Mouse (Mus musculus) neutrophil, adult 5-6 weeks (primary cell): ENCODE data around the gene Tm4sf5. TPM values are rescaled to one million over a fixed set of nuclear protein-coding genes. Genes with fewer than 3 reads are reported as not detected.
A peak's percentile ranks its signal among the peaks of the same experiment; 100 is the strongest.
"Not testable (repeated sequence)": the region's sequence is repeated elsewhere in the genome, so short reads cannot be mapped to it uniquely, and the experiment has no call there.

Experiments used
- ATAC-seq: fragments of 151-379, 151-347 bp; 2 replicates; pipeline ENCODE4 v1.8.0; 2017; ENCODE audit warnings: mild to moderate bottlenecking, moderate TSS enrichment; ENCODE audit not compliant: insufficient number of reproducible peaks, poor library complexity, low FRiP score, severe bottlenecking; ENCODE audit errors: extremely low read depth
- total RNA-seq: library from RNA; stranded (forward); fragments of 200-1000 nt; gene quantifications from 2 replicates; pipeline ENCODE4 v1.2.3, GENCODE M21; 2017

Gene Tm4sf5
- total RNA-seq, 1 experiment from 2014 or later, result not detected

DNA sequence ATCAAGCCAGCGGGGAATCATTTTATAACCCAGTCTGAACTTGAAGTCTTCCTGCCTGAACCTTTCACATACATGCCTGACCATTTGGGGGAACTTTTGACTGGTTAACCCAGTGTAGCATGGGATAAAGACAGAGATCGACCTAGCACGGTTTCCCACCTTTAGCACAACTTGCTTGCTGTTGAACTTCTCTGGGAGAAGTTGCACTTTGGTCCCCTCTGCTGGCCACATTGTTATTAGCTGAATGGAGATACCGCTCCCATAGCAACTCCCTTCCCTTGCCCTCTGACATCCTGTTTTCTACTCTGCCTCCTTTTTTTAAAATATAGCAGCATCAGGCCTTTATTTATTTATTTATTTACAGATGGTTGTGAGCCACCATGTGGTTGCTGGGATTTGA is 1.3 kb downstream of the Tm4sf5 start:
- peak; percentile 50; the same call in 1 of the 2 replicates for ATAC-seq

- no peak for ATAC-seq
Observed at GRCm38 (mm10) chr11:70506962-70507515, 2.0 kb downstream of the Tm4sf5 start.

DNA sequence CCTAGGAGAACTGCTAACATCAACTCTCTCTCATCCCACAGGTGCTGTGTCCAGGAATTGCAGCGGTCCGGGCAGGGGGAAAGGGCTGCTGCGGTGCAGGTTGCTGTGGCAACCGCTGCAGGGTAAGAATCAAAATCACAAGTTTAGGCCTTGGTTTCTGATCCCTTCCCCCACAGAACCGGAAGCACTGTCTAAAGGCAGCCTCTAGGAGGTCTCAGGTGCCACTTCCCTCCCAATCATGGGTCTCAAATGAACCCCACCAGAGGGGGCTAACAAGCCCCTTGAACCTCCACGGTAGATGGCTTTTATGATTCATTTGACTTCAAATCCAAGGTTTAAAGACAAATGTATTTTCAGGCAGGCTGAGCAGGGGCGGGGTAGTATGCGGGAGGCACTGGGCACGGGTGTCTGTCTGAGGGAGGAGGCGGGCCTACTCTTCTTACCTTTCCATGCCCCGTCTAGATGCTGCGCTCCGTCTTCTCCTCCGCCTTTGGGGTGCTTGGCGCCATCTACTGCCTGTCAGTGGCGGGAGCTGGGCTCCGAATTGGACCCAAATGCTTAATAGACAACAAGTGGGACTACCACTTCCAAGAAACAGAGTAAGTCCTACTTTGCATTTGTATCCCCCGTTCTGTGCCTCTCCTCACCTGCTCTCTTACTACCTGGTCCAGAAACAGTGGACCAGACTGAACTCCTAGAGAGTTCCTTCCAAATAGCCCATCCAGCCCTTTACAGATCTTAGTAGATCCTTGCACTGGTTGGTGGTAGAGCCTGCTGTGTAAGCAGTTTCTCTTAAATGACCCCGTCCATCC is 4.9 kb downstream of the Tm4sf5 start:
- ATAC-seq, result peak; percentile 73; the same call in 1 of the 2 replicates

- ATAC-seq, result no peak
Observed at GRCm38 (mm10) chr11:70511242-70511641, 6.2 kb downstream of the Tm4sf5 start.

- no peak for ATAC-seq
Observed at GRCm38 (mm10) chr11:70511825-70512224, 6.8 kb downstream of the Tm4sf5 start.

DNA sequence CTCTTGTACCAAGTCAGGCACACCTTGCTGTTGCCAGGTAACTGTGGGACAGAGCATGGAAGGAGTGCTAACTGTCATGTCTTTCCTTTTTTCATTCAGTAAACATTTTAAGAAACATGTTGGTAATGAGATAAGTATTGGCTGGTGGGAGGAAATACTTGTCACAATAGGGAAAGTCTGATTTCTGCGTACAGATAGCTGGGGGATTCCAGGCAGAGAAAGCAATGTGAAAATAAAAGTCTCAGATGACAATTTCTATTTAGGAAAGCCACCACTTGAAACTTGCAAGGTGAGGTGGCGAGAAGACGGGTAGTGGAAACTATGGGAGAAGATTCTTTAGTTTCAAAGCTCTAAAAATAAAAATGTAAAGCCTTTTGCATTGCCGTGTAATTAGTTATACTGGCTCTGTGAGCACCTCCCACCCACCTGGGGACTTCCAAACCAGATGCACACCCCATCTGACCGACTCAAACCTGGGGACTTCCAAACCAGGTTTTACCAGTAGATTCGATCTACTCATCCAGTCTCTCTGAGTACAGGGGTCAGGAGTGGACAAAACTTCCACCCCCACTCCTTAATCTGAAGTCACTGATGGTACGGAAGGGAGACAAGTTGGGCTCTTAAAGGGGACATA is 7.8 kb downstream of the Tm4sf5 start:
- no peak for ATAC-seq

- no peak for ATAC-seq
Observed at GRCm38 (mm10) chr11:70513520-70513919, 8.5 kb downstream of the Tm4sf5 start.

DNA sequence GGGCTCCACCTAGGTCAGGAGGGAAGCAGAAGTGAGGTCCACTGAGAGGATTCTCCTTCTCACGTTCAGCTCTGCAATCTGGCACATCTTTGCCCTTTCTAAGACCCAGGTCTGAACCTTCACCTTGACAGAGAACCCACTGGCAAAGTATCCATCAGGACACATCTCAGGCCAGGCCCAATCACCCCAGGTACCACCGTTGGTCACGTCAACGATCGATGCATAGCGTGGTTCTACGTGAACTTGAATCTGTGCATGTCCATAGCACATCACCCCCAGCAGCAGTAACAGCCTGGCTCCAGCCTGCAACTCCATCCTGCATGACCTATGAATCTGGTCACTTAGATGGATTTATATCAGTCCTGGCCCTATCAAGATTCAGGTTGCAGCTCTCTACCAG is 9.2 kb downstream of the Tm4sf5 start, which contains the start of gene Vmo1:
Gene Vmo1, minus strand, starts transcription at position 329 of the 400 bp plus-strand sequence.
- ATAC-seq, result no peak

- ATAC-seq, result no peak
Observed at GRCm38 (mm10) chr11:70516352-70516751, 11.3 kb downstream of the Tm4sf5 start.

DNA sequence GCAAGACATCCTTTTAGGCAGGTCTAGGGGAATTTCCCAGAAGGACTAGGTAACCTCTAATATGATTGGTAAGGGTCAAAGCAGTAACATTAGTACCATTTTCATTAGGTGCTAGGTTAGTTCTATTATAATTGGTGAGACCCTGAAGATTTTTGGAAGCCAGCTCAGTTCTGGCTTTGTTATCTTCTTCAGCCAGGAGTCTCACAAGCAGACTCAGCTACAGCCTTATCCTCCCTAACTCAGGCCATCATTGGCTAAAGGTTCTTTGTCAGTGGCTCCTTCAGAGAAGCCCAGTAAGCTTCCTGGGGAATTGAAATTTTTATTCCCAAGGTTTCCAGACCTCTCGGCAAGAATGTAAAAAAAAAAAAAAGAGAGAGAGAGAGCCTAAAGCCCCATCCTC is 13.4 kb downstream of the Tm4sf5 start:
- no peak for ATAC-seq

- ATAC-seq, result no peak
Observed at GRCm38 (mm10) chr11:70518923-70519322, 13.9 kb downstream of the Tm4sf5 start, which contains the start of gene Gltpd2. TSS of gene Gltpd2 (plus strand) at chr11:70519196.

DNA sequence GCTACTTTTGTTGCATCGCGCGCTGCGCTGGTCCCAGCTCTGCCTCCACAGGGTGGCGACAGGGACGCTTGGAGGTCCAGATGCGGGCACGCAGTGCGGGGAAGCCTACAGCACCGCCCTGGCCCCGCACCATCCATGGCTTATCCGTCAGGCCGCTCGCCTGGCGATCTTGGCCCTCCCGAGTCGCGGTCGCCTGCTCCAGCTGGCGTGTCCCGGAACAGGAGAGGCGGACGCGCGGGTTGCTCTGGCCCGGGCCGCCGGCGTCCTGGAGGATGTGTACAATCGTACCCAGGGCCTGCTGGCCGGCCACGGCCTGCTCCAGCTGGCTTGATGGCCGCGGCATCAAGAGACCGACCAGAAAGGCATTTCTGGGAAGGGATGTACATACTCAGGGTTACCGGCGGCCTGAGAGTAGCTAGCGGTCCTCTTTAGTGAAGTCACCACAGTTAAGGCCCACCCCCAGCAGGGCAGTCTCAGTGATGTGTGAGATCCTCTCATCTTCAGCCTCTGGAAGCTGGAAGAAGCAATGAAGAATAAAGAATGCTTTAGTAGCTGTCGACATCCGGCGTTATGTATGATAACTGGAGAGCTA is 15.2 kb downstream of the Tm4sf5 start:
- no peak for ATAC-seq

DNA sequence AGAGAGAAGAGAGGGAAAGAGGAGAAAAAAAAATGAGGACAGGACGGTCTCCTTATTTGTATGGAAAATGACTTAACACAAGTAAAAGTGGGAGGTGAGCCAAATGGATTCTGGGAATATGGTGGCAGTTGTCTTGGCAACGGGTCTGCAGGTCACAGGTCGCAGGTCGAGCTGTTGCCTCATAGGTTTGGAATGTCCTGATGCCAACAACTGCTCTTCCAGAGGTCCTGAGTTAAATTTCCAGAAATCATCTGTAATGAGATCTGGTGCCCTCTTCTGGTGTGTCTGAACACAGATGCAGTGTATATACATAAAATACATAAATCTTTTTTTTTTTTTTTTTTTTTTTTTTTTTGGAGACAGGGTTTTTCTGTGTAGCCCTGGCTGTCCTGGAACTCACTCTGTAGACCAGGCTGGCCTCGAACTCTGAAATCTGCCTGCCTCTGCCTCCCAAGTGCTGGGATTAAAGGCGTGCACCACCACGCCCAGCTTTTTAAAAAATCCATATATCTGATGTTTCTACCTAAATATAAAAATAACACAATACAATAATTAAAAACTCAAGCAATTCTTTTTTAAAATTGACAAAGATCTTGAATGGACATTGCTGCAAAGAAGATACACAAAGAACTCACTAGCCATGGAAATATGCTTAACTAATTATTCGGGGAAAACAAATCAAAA is 18.4 kb downstream of the Tm4sf5 start:
- ATAC-seq, result not testable (repeated sequence)

DNA sequence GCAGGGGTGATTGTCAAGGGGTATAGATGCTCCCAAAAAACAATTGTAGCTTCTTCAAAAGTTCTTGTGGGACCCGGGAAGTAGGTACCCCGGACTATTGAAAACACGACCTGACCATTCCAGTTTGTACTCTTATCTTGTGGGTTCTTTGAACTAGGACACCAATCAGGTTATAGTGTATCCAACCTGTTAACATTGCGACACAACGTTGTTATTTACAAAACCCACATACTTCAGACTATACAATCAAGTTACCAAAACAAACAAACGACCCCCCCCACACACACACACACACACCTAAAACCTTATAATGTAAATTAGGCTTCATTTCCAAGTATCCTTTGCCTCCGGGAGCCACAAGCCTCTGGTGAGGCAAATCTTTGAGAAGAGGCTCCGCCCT is 19.7 kb downstream of the Tm4sf5 start:
- ATAC-seq, result no peak

DNA sequence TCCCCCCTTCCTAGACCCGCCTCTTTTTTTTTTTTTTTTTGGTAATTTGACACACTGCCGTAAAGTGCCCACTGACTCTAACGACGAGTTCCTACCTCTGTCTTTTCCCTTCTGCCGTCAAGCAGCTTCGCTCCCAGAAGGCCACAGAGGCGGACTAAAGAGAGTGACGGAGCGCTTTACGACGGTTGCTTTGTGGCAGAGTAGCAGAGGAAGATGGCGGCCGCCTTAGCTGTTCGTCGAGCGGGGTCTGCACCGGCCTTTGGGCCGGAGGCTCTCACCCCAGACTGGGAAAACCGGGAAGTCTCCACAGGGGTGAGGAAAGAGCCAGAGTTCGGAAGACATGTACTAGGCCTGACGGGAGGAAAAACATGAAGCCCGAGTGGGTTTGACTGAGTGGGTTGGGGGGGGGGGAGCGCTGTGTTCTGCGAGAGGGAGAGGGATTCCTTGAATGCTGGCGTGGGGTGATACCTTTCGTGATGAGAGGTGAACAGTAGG is 20.2 kb downstream of the Tm4sf5 start, which contains the start of gene Psmb6:
Gene Psmb6, plus strand, starts transcription at position 184 of the 495 bp plus-strand sequence.
- peak; percentile 99 for ATAC-seq

GRCm38 (mm10) chr11:70525726-70526125 is 20.7 kb downstream of the Tm4sf5 start:
- ATAC-seq, result no peak

DNA sequence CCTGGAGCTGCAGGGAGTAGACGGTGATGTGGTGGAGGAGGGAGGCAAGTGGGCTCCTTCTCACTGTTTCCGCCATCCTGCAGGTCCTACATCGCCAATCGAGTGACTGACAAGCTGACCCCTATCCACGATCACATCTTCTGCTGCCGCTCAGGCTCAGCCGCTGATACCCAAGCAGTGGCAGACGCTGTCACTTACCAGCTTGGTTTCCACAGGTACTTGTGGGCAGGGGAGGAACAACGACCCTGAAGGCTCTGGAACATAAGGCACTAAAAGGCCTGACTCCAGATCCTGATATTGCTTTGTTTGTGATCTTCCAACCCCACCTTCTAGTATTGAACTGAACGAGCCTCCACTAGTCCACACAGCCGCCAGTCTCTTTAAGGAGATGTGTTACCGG is 21.2 kb downstream of the Tm4sf5 start:
- no peak for ATAC-seq

GRCm38 (mm10) chr11:70528610-70529009 is 23.6 kb downstream of the Tm4sf5 start:
- no peak for ATAC-seq

- ATAC-seq, result not testable (repeated sequence)
Observed at GRCm38 (mm10) chr11:70531065-70531464, 26.0 kb downstream of the Tm4sf5 start.
